Mouse (Mus musculus) hindbrain, embryonic 15.5 days (tissue): Measurements from ENCODE around the gene Rif1. TPM values are rescaled to one million over a fixed set of nuclear protein-coding genes. Genes with fewer than 3 reads are reported as not detected.
A peak's percentile ranks its signal among the peaks of the same experiment; 100 is the strongest.

ENCODE experiments used
- ATAC-seq: fragments of 200-750 bp; cut with Nextera tagmentation; 2 replicates; pipeline ENCODE4 v1.8.0; 2017; ENCODE audit warnings: low read depth, moderate number of reproducible peaks, moderate TSS enrichment; ENCODE audit not compliant: low FRiP score
- H3K27ac ChIP-seq: fragments of 300-500 bp; sonication (generic); replicated peaks from 2 replicates; pipeline ENCODE4 v1.5.1; 2015; ENCODE audit warnings: mild to moderate bottlenecking, inconsistent platforms
- H3K27me3 ChIP-seq: fragments of 300-500 bp; sonication (generic); 2 replicates; pipeline ENCODE4 v1.6.1; 2015; ENCODE audit warnings: control low read depth, inconsistent platforms
- H3K36me3 ChIP-seq: fragments of 300-500 bp; sonication (generic); 2 replicates; pipeline ENCODE4 v1.6.1; 2015; ENCODE audit warnings: control low read depth, inconsistent platforms
- H3K4me1 ChIP-seq: fragments of 300-500 bp; sonication (generic); replicated peaks from 2 replicates; pipeline ENCODE4 v1.6.1; 2015; ENCODE audit warnings: control low read depth, inconsistent platforms
- H3K4me2 ChIP-seq: fragments of 300-500 bp; sonication (generic); 2 replicates; pipeline ENCODE4 v1.6.1; 2015; ENCODE audit warnings: moderate library complexity, mild to moderate bottlenecking, inconsistent platforms
- H3K4me3 ChIP-seq: fragments of 300-500 bp; sonication (generic); 2 replicates; pipeline ENCODE4 v1.5.1; 2015; ENCODE audit warnings: mild to moderate bottlenecking, inconsistent platforms
- H3K9ac ChIP-seq: fragments of 300-500 bp; sonication (generic); 2 replicates; pipeline ENCODE4 v1.6.1; 2015; ENCODE audit warnings: inconsistent platforms
- H3K9me3 ChIP-seq: fragments of 300-500 bp; sonication (generic); 2 replicates; pipeline ENCODE4 v1.6.1; 2016; ENCODE audit warnings: control low read depth, inconsistent platforms
- WGBS: fragments of 180-500 bp; shearing (Covaris S2); methylation state at CpG from one replicate; pipeline ENCODE4 v1.1.7; 2015; 5-methylcytosine and 5-hydroxymethylcytosine counted together
- polyA plus RNA-seq: library from polyadenylated mRNA; unstranded; fragments of >200 nt; fragmentation: Nextera tagmentation; extraction: Ambion mirVana; gene quantifications from 2 replicates; pipeline ENCODE4 v1.2.1, GENCODE M21; 2015

The Rif1 gene
- polyA plus RNA-seq, 1 experiment from 2014 or later: 18.7 TPM

DNA sequence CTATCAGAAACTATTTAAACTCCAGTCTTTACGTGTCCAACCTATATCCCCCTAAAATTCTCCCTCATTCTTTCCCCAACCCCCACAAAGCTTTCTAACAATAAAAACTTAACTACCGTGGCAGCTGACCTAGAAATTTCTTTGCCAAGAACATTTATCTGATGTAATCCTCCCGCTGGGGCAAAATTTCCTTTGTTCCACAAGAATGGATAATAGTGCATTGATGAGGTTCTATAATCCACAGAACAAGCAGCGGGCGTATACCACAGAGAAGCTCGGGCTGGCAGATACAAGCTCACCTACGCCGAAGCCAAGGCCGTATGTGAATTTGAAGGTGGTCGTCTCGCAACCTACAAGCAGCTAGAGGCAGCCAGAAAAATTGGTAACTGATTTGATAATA, 29.1 kb upstream of the Rif1 start:
- no peaks in the 10 kb centered on the region for H3K9me3 ChIP-seq
- no peak overlapping the region for H3K27ac ChIP-seq
- no peak overlapping the region for H3K4me2 ChIP-seq
- H3K36me3 ChIP-seq: no peaks in the 10 kb centered on the region
- 61% methylated on average over 11 of the region's 11 CpGs for WGBS
- H3K4me3 ChIP-seq: no peak overlapping the region
- no peaks in the 10 kb centered on the region for H3K27me3 ChIP-seq
- ATAC-seq: no peak
- H3K9ac ChIP-seq: no peak overlapping the region
- H3K4me1 ChIP-seq: 0 out of 2 replicates have a peak, but pooled peaks cover 6% of the 10 kb centered on the region

DNA sequence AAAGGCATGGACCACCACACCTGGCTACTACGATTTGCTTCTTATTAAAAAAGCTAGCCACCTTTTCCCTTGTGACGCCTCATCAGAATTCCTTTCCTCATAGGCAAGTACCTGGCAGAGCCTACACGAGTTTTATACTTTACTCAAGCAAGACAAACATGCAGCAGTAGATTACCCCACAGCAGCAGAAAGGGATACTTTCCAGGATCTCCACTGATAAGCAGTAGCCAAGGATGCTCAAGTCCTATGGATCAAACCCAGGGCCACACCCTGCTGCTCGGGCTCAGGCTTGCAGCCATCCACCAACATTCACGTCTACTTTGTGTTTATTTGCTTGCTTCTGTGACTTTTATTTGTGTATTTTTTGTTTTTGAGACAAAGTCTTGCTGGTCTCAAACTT, 26.6 kb upstream of the Rif1 start:
- no peak for ATAC-seq
- H3K4me1 ChIP-seq: no peaks in the 10 kb centered on the region
- H3K9me3 ChIP-seq: no peaks in the 10 kb centered on the region
- no peak overlapping the region for H3K4me2 ChIP-seq
- H3K9ac ChIP-seq: no peak overlapping the region
- no peaks in the 10 kb centered on the region for H3K36me3 ChIP-seq
- 88% methylated on average over 5 of the region's 5 CpGs for WGBS
- H3K27me3 ChIP-seq: no peaks in the 10 kb centered on the region
- H3K27ac ChIP-seq: no peak overlapping the region
- H3K4me3 ChIP-seq: no peak overlapping the region

DNA sequence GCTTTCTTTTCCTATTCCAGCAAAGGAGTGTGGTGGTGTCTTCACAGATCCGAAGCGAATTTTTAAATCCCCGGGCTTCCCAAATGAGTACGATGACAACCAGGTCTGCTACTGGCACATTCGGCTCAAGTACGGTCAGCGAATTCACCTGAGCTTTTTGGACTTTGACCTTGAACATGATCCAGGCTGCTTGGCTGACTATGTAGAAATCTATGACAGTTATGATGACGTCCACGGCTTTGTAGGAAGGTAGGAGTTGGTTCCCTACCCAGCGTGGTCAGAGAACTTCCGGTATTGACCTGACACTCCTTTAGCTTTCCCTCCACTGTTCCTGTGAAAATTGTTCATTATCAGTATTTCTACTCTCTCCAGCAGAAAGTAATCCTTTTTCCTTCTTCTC, 21.8 kb upstream of the Rif1 start:
- H3K36me3 ChIP-seq: no peaks in the 10 kb centered on the region
- H3K4me2 ChIP-seq: no peak overlapping the region
- no peak overlapping the region for H3K9ac ChIP-seq
- H3K9me3 ChIP-seq: no peaks in the 10 kb centered on the region
- H3K27me3 ChIP-seq: no peaks in the 10 kb centered on the region
- no peak overlapping the region for H3K27ac ChIP-seq
- 97% methylated on average over 11 of the region's 11 CpGs for WGBS
- H3K4me3 ChIP-seq: no peak overlapping the region
- no peaks in the 10 kb centered on the region for H3K4me1 ChIP-seq
- ATAC-seq: no peak

DNA sequence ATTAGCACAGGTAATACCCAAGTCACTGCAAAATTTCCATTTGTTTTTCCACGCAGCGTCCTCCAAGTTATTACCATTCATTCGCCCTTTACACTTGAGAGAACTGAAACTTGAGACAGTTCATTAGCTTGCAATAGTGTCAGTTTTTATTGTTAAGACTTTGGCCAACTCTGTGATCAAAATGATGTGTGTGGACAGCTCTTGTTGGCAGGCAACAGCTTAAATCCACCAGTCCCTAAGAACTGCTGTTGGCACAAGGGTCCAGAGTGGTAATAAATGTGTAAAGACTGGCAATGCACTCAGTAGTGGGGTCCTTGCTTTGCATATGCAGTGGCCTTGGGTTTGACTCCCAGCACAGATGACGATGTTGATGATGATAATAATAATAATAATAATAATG, 20.3 kb upstream of the Rif1 start:
- Histone ChIP-seq H3K4me1 (no peaks in the 10 kb centered on the region), H3K9ac (no peak overlapping the region), H3K36me3 (no peaks in the 10 kb centered on the region), H3K9me3 (no peaks in the 10 kb centered on the region), H3K27ac (no peak overlapping the region), H3K4me2 (no peak overlapping the region), H3K27me3 (no peaks in the 10 kb centered on the region), H3K4me3 (no peak overlapping the region)
- no peak for ATAC-seq
- 74% methylated on average over 4 of the region's 4 CpGs for WGBS

DNA sequence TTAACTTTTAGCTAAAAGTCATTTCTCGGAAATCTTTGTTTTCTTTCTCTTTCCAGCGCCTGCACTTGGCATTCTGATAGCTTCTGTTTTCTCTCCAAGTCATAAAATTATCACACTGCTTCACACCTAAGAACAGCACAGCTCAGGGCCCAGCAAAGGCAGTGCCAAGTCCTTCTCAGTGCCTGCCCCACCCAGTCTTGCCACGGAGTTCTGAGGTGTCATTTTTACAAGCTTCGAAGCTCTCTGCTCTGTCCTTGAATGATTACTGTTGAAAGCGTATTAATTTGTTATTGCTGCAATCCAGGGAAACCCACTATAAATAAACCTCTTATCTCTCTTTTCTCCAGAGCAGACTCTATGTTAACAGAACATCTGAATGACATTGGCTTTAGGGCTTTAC, 19.1 kb upstream of the Rif1 start:
- H3K9ac ChIP-seq: no peak overlapping the region
- H3K27me3 ChIP-seq: no peaks in the 10 kb centered on the region
- H3K4me2 ChIP-seq: no peak overlapping the region
- no peaks in the 10 kb centered on the region for H3K4me1 ChIP-seq
- WGBS: 65% methylated on average over 5 of the region's 5 CpGs
- H3K4me3 ChIP-seq: no peak overlapping the region
- H3K9me3 ChIP-seq: no peaks in the 10 kb centered on the region
- no peaks in the 10 kb centered on the region for H3K36me3 ChIP-seq
- no peak for ATAC-seq
- no peak overlapping the region for H3K27ac ChIP-seq

DNA sequence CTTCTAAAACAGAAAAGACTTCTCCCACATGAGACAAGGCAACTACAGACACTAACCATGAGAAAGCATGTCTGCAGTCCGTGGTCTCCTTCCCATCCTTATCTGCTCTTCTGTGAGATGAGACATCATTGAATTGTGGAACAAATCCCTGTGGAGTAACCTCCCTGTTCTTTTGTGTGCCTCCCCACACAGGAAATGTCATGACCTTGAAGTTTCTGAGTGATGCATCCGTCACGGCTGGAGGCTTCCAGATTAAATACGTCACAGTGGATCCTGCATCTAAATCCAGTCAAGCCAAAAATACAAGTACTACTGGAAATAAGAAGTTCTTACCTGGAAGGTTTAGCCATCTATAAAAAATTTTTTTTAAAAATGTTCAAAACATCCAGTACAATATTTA, 17.0 kb upstream of the Rif1 start:
- Histone ChIP-seq H3K9ac (no peak overlapping the region), H3K36me3 (no peaks in the 10 kb centered on the region), H3K27ac (no peak overlapping the region), H3K4me3 (no peak overlapping the region), H3K4me2 (no peak overlapping the region), H3K4me1 (no peaks in the 10 kb centered on the region), H3K27me3 (no peaks in the 10 kb centered on the region), H3K9me3 (no peaks in the 10 kb centered on the region)
- 21% methylated on average over 4 of the region's 4 CpGs for WGBS
- ATAC-seq: no peak

DNA sequence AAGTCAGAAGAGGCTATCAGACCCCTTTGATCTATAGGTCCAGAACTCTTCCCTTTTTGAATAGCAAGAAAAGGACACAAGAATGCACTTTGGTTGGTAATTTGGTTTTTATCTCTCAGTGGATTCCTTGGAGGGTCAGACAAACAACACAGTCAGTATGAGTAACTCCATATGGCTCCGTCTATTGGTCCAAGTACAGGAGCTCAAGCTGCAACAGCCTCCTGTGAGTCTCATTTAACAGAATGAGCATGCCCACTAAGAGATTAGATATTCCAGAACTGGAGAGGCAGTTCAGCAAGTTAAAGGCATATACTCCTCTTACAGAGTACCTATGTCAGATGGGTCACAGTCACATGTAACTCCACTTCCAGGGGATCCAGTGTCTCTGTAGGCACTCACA, 15.5 kb upstream of the Rif1 start:
- no peak overlapping the region for H3K4me2 ChIP-seq
- no peaks in the 10 kb centered on the region for H3K36me3 ChIP-seq
- no peak for ATAC-seq
- WGBS: 76% methylated on average over 1 of the region's 1 CpGs
- no peak overlapping the region for H3K27ac ChIP-seq
- H3K4me1 ChIP-seq: no peaks in the 10 kb centered on the region
- H3K27me3 ChIP-seq: no peaks in the 10 kb centered on the region
- no peaks in the 10 kb centered on the region for H3K9me3 ChIP-seq
- no peak overlapping the region for H3K9ac ChIP-seq
- H3K4me3 ChIP-seq: no peak overlapping the region

DNA sequence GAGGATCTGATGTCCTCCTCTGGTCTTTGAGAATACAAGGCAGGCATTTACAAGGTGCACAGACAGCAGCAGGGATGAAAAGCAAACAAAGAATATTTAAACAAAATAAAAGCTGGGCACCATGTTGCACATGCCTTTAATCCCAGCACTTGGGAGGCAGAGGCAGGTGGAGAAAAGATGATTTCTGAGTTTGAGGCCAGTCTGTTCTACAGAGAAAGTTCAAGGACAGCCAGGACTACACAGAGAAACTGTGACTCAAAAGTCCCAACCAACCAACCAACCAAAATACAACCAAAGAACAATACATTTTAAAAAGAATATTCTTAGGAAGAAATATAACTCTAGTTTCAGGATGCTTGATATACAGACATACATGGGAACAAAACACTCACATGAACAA, 15.0 kb upstream of the Rif1 start:
- no peaks in the 10 kb centered on the region for H3K27me3 ChIP-seq
- no peak overlapping the region for H3K4me2 ChIP-seq
- no peaks in the 10 kb centered on the region for H3K9me3 ChIP-seq
- no peak overlapping the region for H3K9ac ChIP-seq
- no peak for ATAC-seq
- no peak overlapping the region for H3K27ac ChIP-seq
- H3K36me3 ChIP-seq: no peaks in the 10 kb centered on the region
- H3K4me1 ChIP-seq: no peaks in the 10 kb centered on the region
- no peak overlapping the region for H3K4me3 ChIP-seq

DNA sequence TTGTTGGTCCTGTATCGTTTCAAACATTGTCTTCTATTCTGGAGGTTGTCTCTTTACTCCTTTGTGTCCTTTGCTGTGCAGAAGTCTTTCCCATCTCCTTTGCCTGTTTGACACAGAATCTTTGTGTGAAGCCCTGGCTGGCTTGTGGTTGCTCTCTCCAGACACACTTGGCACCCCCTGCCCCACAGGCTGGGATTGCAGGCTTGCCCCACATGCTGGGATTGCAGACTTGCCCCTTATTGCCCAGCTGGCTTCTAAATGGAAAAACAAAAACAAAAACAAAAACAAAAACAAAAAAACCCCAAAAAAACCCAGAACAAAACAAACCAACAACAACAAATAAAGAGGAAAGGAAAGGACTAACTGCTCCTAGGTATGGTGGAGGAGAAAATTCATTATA, 4.0 kb upstream of the Rif1 start:
- no peaks in the 10 kb centered on the region for H3K27me3 ChIP-seq
- no peaks in the 10 kb centered on the region for H3K9me3 ChIP-seq
- H3K36me3 ChIP-seq: no peaks in the 10 kb centered on the region
- H3K9ac ChIP-seq: no peak overlapping the region
- H3K27ac ChIP-seq: no peak overlapping the region
- ATAC-seq: no peak
- H3K4me1 ChIP-seq: peaks cover 9% of the 10 kb centered on the region
- H3K4me3 ChIP-seq: no peak overlapping the region
- no peak overlapping the region for H3K4me2 ChIP-seq
- WGBS: 67% methylated on average over 1 of the region's 1 CpGs

DNA sequence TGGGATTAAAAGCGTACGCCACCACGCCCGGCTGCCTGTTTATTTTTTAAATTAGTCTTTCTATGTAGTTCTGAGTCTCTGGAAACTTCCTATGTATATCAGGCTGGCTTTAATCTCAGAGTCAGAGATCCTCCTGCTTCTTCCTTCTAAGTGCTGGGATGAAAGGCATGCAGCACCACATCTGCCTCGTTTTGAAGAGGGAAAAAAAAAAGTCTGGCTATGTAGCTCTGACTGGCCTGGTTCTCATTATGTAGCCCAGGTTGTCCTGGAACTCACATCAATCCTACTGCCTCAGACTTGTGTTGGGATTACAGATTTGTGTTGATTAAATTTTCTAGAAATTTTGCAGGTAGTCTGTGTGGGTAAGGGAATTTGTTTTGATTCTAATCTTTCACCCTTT, 1.8 kb upstream of the Rif1 start:
- H3K27ac ChIP-seq: no peak overlapping the region
- H3K27me3 ChIP-seq: no peaks in the 10 kb centered on the region
- ATAC-seq: no peak
- no peak overlapping the region for H3K4me2 ChIP-seq
- no peak overlapping the region for H3K4me3 ChIP-seq
- 87% methylated on average over 5 of the region's 5 CpGs for WGBS
- H3K4me1 ChIP-seq: peaks cover 23% of the 10 kb centered on the region
- no peaks in the 10 kb centered on the region for H3K9me3 ChIP-seq
- H3K36me3 ChIP-seq: 0 out of 2 replicates have a peak, but pooled peaks cover 2% of the 10 kb centered on the region
- H3K9ac ChIP-seq: no peak overlapping the region

DNA sequence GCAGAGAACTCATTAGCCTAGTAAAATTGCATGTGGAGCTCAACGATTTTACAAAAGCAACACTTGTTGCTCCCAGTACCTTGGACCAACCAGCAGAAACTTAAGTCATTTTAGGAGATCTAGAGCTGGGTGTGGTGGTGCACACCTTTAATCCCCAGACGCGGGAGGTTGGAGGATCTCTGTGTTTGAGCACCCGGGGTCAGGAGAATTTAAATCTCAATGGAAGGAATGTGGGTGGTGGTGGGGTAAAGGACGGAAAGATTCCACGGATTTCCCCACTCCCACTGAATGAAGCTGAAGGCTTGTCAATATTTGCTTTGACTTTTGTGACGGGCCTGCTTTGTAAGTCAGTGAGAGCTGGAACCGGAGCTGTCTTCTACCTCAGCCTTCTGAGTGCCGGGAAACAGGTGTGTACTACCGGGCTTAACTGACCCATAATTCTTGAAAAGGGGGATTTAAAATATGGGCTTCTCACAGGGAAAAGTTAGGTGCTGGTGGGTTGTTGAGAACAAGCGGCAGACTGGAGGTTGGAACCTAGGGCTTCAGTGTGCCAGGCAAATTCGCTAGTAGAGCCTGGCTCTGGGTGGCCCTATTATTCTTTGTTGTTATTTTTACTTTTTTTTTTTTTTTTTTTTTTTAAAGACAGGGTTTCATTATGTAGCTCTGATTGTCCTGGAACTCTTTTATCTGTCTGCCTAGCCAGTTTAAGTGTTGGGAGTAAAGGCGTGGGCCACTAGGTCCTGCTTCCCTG, 1.2 kb upstream of the Rif1 start:
- H3K36me3 ChIP-seq: 0 out of 2 replicates have a peak, but pooled peaks cover 3% of the 10 kb centered on the region
- H3K4me2 ChIP-seq: peak overlapping the region; percentile 78
- ATAC-seq: no peak
- peaks cover 23% of the 10 kb centered on the region for H3K4me1 ChIP-seq
- no peaks in the 10 kb centered on the region for H3K9me3 ChIP-seq
- no peak overlapping the region for H3K9ac ChIP-seq
- no peak overlapping the region for H3K27ac ChIP-seq
- 20% methylated on average over 13 of the region's 13 CpGs for WGBS
- no peaks in the 10 kb centered on the region for H3K27me3 ChIP-seq
- no peak overlapping the region for H3K4me3 ChIP-seq

DNA sequence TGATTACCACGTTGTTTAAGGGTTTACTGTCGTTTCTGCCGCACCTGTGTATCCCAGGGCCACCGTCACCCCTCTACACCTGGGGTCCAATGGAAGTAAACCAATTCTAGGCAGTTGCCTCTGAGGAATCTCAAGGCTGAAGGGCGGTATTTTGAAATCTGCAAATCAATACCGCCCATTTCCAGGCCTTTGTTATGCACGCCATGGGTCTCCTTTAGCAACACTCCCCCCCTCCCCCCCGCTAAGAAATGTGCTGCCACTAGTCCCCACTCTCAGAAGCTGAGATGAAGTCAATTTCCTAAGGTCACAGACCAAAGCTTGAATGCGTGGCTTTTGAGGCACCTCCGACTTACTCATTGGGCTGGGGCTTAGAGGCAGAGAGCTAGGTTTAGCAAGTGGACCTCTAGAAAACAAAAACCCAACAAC, 554 bp upstream of the Rif1 start:
- Histone ChIP-seq H3K36me3 (peaks cover 8% of the 10 kb centered on the region; the same call in 1 of the 2 replicates), H3K4me2 (peak overlapping the region; percentile 78), H3K27me3 (no peaks in the 10 kb centered on the region), H3K9ac (0 out of 2 replicates have a peak overlapping the region, but pooled peaks have one; percentile 88), H3K4me1 (peaks cover 23% of the 10 kb centered on the region), H3K27ac (0 out of 2 replicates have a peak overlapping the region, but pooled peaks have one; percentile 81), H3K9me3 (no peaks in the 10 kb centered on the region), H3K4me3 (peak overlapping the region; percentile 100)
- WGBS: under 1% methylated on average over 10 of the region's 10 CpGs
- peak; percentile 39 for ATAC-seq
